Mouse (Mus musculus): ENCODE data around the gene Fam126a.

GRCm38 (mm10) chr5:24041341-24041852 is 10.9 kb upstream of the Fam126a start:
- TF ChIP-seq POLR2A (IDR thresholded peaks at IDR 0.05; ENCODE audit: control insufficient read depth, low read depth, low read length) (no peak), CTCF (IDR thresholded peaks at IDR 0.05; ENCODE audit: control insufficient read depth, insufficient read depth, insufficient replicate concordance, low read depth, low read length) (no peak)

Data from testis, adult 2 months (tissue).